Mouse (Mus musculus) C2C12 (cell line): ENCODE results near the gene Tapbpl. TPM values are rescaled to one million over a fixed set of nuclear protein-coding genes. Genes with fewer than 3 reads are reported as not detected.

ENCODE experiments used
- H3K27me3 ChIP-seq: one replicate; pipeline ENCODE4 v1.6.1; 2011; ENCODE audit not compliant: control insufficient read depth, insufficient read depth, insufficient read length
- H3K36me3 ChIP-seq: one replicate; pipeline ENCODE4 v1.6.1; 2011; ENCODE audit not compliant: control insufficient read depth, insufficient read depth
- H3K4me3 ChIP-seq: one replicate; pipeline ENCODE4 v1.5.1; 2011; ENCODE audit warnings: mild to moderate bottlenecking, control low read depth; ENCODE audit not compliant: poor library complexity, insufficient read depth, severe bottlenecking
- H3K79me2 ChIP-seq: one replicate; pipeline ENCODE4 v1.6.1; 2011; ENCODE audit not compliant: control insufficient read depth, insufficient read depth
- H3K79me3 ChIP-seq: one replicate; pipeline ENCODE4 v1.6.1; 2011; ENCODE audit warnings: low read depth, control low read depth
- H3ac ChIP-seq: one replicate; pipeline ENCODE3; 2011; ENCODE audit warnings: low read depth; ENCODE audit not compliant: control insufficient read depth, insufficient read length
- CEBPB ChIP-seq: IDR thresholded peaks from one replicate; pipeline ENCODE4 v1.6.1; 2011; ENCODE audit warnings: low read depth, mild to moderate bottlenecking, control low read depth, moderate library complexity
- CTCF ChIP-seq: IDR thresholded peaks from one replicate; pipeline ENCODE4 v1.5.1; 2011; ENCODE audit not compliant: control insufficient read depth, insufficient read depth, insufficient read length
- FOSL1 ChIP-seq: IDR thresholded peaks from one replicate; pipeline ENCODE4 v1.8.0; 2011; ENCODE audit warnings: mild to moderate bottlenecking, low read length; ENCODE audit not compliant: poor library complexity, insufficient read depth, severe bottlenecking
- MAX ChIP-seq: IDR thresholded peaks from one replicate; pipeline ENCODE4 v1.6.1; 2011; ENCODE audit warnings: mild to moderate bottlenecking, control low read depth
- MYOD1 ChIP-seq: IDR thresholded peaks from one replicate; pipeline ENCODE4 v1.6.1; 2011; ENCODE audit warnings: low read depth; ENCODE audit not compliant: control insufficient read depth, insufficient read length
- MYOG ChIP-seq: IDR thresholded peaks from one replicate; pipeline ENCODE4 v1.6.1; 2011; ENCODE audit not compliant: control insufficient read depth, insufficient read length; ENCODE audit errors: extremely low read depth
- USF1 ChIP-seq: IDR thresholded peaks from one replicate; pipeline ENCODE4 v1.6.1; 2011; ENCODE audit warnings: low read depth, mild to moderate bottlenecking, control low read depth, moderate library complexity
- long read RNA-seq, 2 experiments: library from polyadenylated mRNA; unstranded; transcript quantifications; one replicate each; pipeline ENCODE4 v2.0.0; 2019 to 2020
- polyA plus RNA-seq: library from polyadenylated mRNA; unstranded; fragments of >200 nt; fragmentation: generic; extraction: Trizol; gene quantifications from one replicate; pipeline ENCODE4 v1.2.1, GENCODE M21; 2012; ENCODE audit warnings: missing spikeins

Gene Tapbpl
- polyA plus RNA-seq, result 2.3 TPM
- long read RNA-seq, experiment 1, transcript Tapbpl-201 (7 exons, 2,352 nt), result major isoform, 5 of 6 reads
- long read RNA-seq, experiment 1, partial matches to known transcripts, result 1 of 6 reads
- long read RNA-seq, experiment 1, other reads (novel, unspliced or antisense), result 0 of 6 reads
- long read RNA-seq, experiment 2, transcript Tapbpl-201 (7 exons, 2,352 nt), result major isoform, 15 of 16 reads
- long read RNA-seq, experiment 2, partial matches to known transcripts, result 1 of 16 reads
- long read RNA-seq, experiment 2, other reads (novel, unspliced or antisense), result 0 of 16 reads

- no peaks in the 10 kb centered on the region for H3K27me3 ChIP-seq
- TF ChIP-seq USF1, result no peak
- no peak for TF ChIP-seq MYOG
- TF ChIP-seq CTCF, result no peak
- no peak for TF ChIP-seq MAX
- TF ChIP-seq MYOD1, result no peak
- TF ChIP-seq CEBPB, result no peak
- no peak for TF ChIP-seq FOSL1
These were observed at the start of gene Tapbpl for GRCm38 (mm10) chr6:125231117-125232044. Tapbpl (minus strand) TSS chr6:125231860.

GRCm38 (mm10) chr6:125279729-125280128 is 48.1 kb upstream of the Tapbpl start:
- Histone ChIP-seq H3K79me3 (no peaks in the 10 kb centered on the region), H3K4me3 (no peak overlapping the region), H3K27me3 (no peaks in the 10 kb centered on the region), H3K36me3 (no peaks in the 10 kb centered on the region), H3K79me2 (no peaks in the 10 kb centered on the region), H3ac (no peak overlapping the region)
- TF ChIP-seq USF1, result no peak

More at GRCm38 (mm10) chr6:125231117-125232044, at the start of gene Tapbpl:
- H3ac ChIP-seq, result peak within 1 kb of the TSS; percentile 70
- peak within 1 kb of the TSS; percentile 53 for H3K4me3 ChIP-seq
- no peaks in the 10 kb centered on the region for H3K79me2 ChIP-seq
- H3K79me3 ChIP-seq, result no peaks in the 10 kb centered on the region
- no peaks in the 10 kb centered on the region for H3K36me3 ChIP-seq

- no peaks in the 10 kb centered on the region for H3K36me3 ChIP-seq
- no peak overlapping the region for H3K4me3 ChIP-seq
- H3K79me2 ChIP-seq, result no peaks in the 10 kb centered on the region
- H3K27me3 ChIP-seq, result no peaks in the 10 kb centered on the region
- TF ChIP-seq CEBPB (no peak), MYOG (no peak), USF1 (no peak), MAX (no peak), FOSL1 (no peak), CTCF (peak; percentile 43), MYOD1 (no peak)
- H3K79me3 ChIP-seq, result no peaks in the 10 kb centered on the region
- no peak overlapping the region for H3ac ChIP-seq
These were observed 43.3 kb upstream of the Tapbpl start for GRCm38 (mm10) chr6:125274841-125275563.

GRCm38 (mm10) chr6:125272228-125272785 is 40.6 kb upstream of the Tapbpl start:
- TF ChIP-seq CEBPB (no peak), FOSL1 (no peak), USF1 (no peak), MAX (no peak), MYOD1 (no peak), CTCF (no peak), MYOG (no peak)
- Histone ChIP-seq H3K36me3 (no peaks in the 10 kb centered on the region), H3K79me2 (no peaks in the 10 kb centered on the region), H3K27me3 (no peaks in the 10 kb centered on the region), H3K79me3 (no peaks in the 10 kb centered on the region), H3K4me3 (no peak overlapping the region), H3ac (no peak overlapping the region)

GRCm38 (mm10) chr6:125271455-125272227 is 40.0 kb upstream of the Tapbpl start:
- no peaks in the 10 kb centered on the region for H3K79me3 ChIP-seq
- H3K27me3 ChIP-seq, result no peaks in the 10 kb centered on the region
- no peaks in the 10 kb centered on the region for H3K79me2 ChIP-seq
- no peaks in the 10 kb centered on the region for H3K36me3 ChIP-seq
- no peak overlapping the region for H3K4me3 ChIP-seq
- H3ac ChIP-seq, result peak overlapping the region; percentile 54
- TF ChIP-seq CTCF (no peak), FOSL1 (no peak), MAX (peak; percentile 88), USF1 (peak; percentile 81), CEBPB (peak; percentile 74), MYOG (no peak), MYOD1 (no peak)
